Mouse (Mus musculus) liver, embryonic 11.5 days (tissue): ENCODE results near the gene Rbm38. TPM values are rescaled to one million over a fixed set of nuclear protein-coding genes. Genes with fewer than 3 reads are reported as not detected.

Experiments used
- ATAC-seq: fragments of 200-750 bp; cut with Nextera tagmentation; replicated peaks from 2 replicates; pipeline ENCODE4 v1.8.0; 2017; ENCODE audit warnings: moderate number of reproducible peaks, mild to moderate bottlenecking, moderate TSS enrichment, moderate library complexity; ENCODE audit not compliant: low FRiP score
- DNase-seq: peaks from one replicate; pipeline ENCODE4 v3.0.0-alpha.2; 2017; ENCODE audit warnings: low spot score
- H3K27ac ChIP-seq: fragments of 300-500 bp; sonication (generic); 2 replicates; pipeline ENCODE4 v1.5.1; 2014; ENCODE audit warnings: mild to moderate bottlenecking, low read depth, low read length, control low read depth
- H3K27me3 ChIP-seq: fragments of 300-500 bp; sonication (generic); replicated peaks from 2 replicates; pipeline ENCODE4 v1.6.1; 2014; ENCODE audit warnings: low read length, mixed read lengths; ENCODE audit not compliant: control insufficient read depth, insufficient read depth
- H3K36me3 ChIP-seq: fragments of 300-500 bp; sonication (generic); 2 replicates; pipeline ENCODE4 v1.6.1; 2014; ENCODE audit warnings: mild to moderate bottlenecking, low read length, moderate library complexity, mixed read lengths; ENCODE audit not compliant: control insufficient read depth, insufficient read depth
- H3K4me1 ChIP-seq: fragments of 300-500 bp; sonication (generic); replicated peaks from 2 replicates; pipeline ENCODE4 v1.6.1; 2014; ENCODE audit warnings: low read length, mixed read lengths; ENCODE audit not compliant: control insufficient read depth, insufficient read depth
- H3K4me2 ChIP-seq: fragments of 300-500 bp; sonication (generic); 2 replicates; pipeline ENCODE4 v1.6.1; 2014; ENCODE audit warnings: mild to moderate bottlenecking, control low read depth, moderate library complexity
- H3K4me3 ChIP-seq: fragments of 300-500 bp; sonication (generic); 2 replicates; pipeline ENCODE4 v1.5.1; 2014; ENCODE audit warnings: low read depth, low read length, control low read depth
- H3K9ac ChIP-seq: fragments of 300-500 bp; sonication (generic); 2 replicates; pipeline ENCODE4 v1.6.1; 2014; ENCODE audit warnings: low read depth, low read length, control low read depth
- H3K9me3 ChIP-seq: fragments of 300-500 bp; sonication (generic); 2 replicates; pipeline ENCODE4 v1.6.1; 2016; ENCODE audit warnings: low read length, inconsistent platforms, mixed read lengths; ENCODE audit not compliant: control insufficient read depth
- WGBS: fragments of 180-500 bp; shearing (Covaris S2); extraction: QIAGEN DNeasy Blood & Tissue Kit; methylation state at CpG from one replicate; pipeline ENCODE4 v1.1.7; 2014; 5-methylcytosine and 5-hydroxymethylcytosine counted together
- polyA plus RNA-seq: library from polyadenylated mRNA; unstranded; fragments of >200 nt; fragmentation: Nextera tagmentation; extraction: Ambion mirVana; gene quantifications from 2 replicates; pipeline ENCODE4 v1.2.1, GENCODE M21; 2014

Gene Rbm38
- polyA plus RNA-seq = 209 and 222 TPM in 2 replicates

GRCm38 (mm10) chr2:173020430-173020829 is at the start of gene Rbm38:
Rbm38 (plus strand) TSS chr2:173020498.
- H3K4me2 ChIP-seq = peak within 1 kb of the TSS; percentile 93
- peak within 1 kb of the TSS; percentile 46; the same call in 1 of the 2 replicates for H3K27ac ChIP-seq
- peak within 1 kb of the TSS; percentile 40 for H3K4me3 ChIP-seq
- no peaks in the 10 kb centered on the region; the same call in 1 of the 2 replicates for H3K27me3 ChIP-seq
- ATAC-seq (no peak), DNase-seq (no peak)
- 33% methylated on average over 11 of the region's 11 CpGs for WGBS
- peaks cover 52% of the 10 kb centered on the region for H3K4me1 ChIP-seq
- H3K9me3 ChIP-seq = no peaks in the 10 kb centered on the region
- H3K36me3 ChIP-seq = peaks cover 25% of the 10 kb centered on the region
- H3K9ac ChIP-seq = peak within 1 kb of the TSS; percentile 67

DNA sequence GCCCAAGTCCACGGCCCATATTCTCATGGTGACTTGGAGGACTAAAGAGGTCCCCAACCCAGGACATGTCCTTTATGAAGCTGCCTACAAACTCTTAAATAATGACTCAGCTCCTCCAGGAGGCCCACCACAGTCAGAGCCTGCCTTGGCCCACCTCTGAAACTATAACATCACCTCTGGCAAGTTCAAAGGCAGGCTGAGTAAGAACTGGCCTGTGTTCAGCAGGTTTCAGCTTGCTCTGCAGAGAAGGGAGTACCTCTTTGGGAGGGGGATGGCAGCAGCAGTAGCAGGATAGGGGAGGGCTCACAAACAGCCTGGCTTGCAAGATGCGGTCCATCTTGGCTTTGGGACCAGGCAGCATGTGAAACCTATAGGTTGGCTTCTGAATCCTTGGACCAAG is 48.4 kb upstream of the Rbm38 start:
- 85% methylated on average over 2 of the region's 2 CpGs for WGBS
- ATAC-seq (no peak), DNase-seq (no peak)
- Histone ChIP-seq H3K4me1 (peaks cover 4% of the 10 kb centered on the region; the same call in 1 of the 2 replicates), H3K9me3 (no peaks in the 10 kb centered on the region), H3K4me3 (no peak overlapping the region), H3K9ac (no peak overlapping the region), H3K36me3 (no peaks in the 10 kb centered on the region), H3K4me2 (no peak overlapping the region), H3K27me3 (0 out of 2 replicates have a peak, but pooled peaks cover 5% of the 10 kb centered on the region), H3K27ac (no peak overlapping the region)

- no peaks in the 10 kb centered on the region for H3K9me3 ChIP-seq
- no peak overlapping the region for H3K4me2 ChIP-seq
- H3K4me1 ChIP-seq = peaks cover 6% of the 10 kb centered on the region; the same call in 1 of the 2 replicates
- ATAC-seq = no peak
- no peak for DNase-seq
- WGBS = 23% methylated on average over 7 of the region's 7 CpGs
- 0 out of 2 replicates have a peak, but pooled peaks cover 5% of the 10 kb centered on the region for H3K27me3 ChIP-seq
- no peak overlapping the region for H3K27ac ChIP-seq
- H3K9ac ChIP-seq = no peak overlapping the region
- H3K4me3 ChIP-seq = no peak overlapping the region
- no peaks in the 10 kb centered on the region for H3K36me3 ChIP-seq
Measured at GRCm38 (mm10) chr2:172973806-172974565, 46.3 kb upstream of the Rbm38 start.

GRCm38 (mm10) chr2:172974701-172975100 is 45.6 kb upstream of the Rbm38 start:
- Histone ChIP-seq H3K27ac (no peak overlapping the region), H3K4me2 (no peak overlapping the region), H3K4me1 (peaks cover 6% of the 10 kb centered on the region; the same call in 1 of the 2 replicates), H3K9me3 (no peaks in the 10 kb centered on the region), H3K27me3 (0 out of 2 replicates have a peak, but pooled peaks cover 5% of the 10 kb centered on the region), H3K4me3 (no peak overlapping the region), H3K36me3 (no peaks in the 10 kb centered on the region), H3K9ac (no peak overlapping the region)
- ATAC-seq (no peak), DNase-seq (no peak)
- WGBS = 39% methylated on average over 7 of the region's 7 CpGs

DNA sequence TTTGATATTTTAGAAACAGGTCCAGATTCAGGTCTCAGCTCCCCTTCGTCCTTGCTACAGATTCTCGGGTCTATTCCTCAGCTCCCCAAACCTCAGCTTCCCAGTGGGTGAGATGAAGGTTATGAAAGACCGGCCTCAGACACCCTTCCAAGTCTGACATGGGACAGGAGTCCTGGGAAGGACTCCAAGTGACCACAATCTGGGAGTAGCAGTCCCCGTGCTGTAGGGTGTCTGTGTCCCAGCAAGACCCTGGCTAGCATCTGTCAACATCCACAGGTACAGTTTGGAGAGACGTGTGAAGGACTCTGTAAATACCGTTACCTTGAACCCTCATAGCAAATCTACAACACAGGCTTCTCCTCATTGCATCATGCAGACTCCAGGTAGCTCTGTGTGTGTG is 45.1 kb upstream of the Rbm38 start:
- H3K4me3 ChIP-seq = no peak overlapping the region
- WGBS = 75% methylated on average over 6 of the region's 6 CpGs
- no peaks in the 10 kb centered on the region for H3K36me3 ChIP-seq
- no peak overlapping the region for H3K4me2 ChIP-seq
- H3K27me3 ChIP-seq = 0 out of 2 replicates have a peak, but pooled peaks cover 5% of the 10 kb centered on the region
- H3K27ac ChIP-seq = no peak overlapping the region
- no peak for ATAC-seq
- DNase-seq = no peak
- H3K9ac ChIP-seq = no peak overlapping the region
- peaks cover 6% of the 10 kb centered on the region; the same call in 1 of the 2 replicates for H3K4me1 ChIP-seq
- H3K9me3 ChIP-seq = no peaks in the 10 kb centered on the region

DNA sequence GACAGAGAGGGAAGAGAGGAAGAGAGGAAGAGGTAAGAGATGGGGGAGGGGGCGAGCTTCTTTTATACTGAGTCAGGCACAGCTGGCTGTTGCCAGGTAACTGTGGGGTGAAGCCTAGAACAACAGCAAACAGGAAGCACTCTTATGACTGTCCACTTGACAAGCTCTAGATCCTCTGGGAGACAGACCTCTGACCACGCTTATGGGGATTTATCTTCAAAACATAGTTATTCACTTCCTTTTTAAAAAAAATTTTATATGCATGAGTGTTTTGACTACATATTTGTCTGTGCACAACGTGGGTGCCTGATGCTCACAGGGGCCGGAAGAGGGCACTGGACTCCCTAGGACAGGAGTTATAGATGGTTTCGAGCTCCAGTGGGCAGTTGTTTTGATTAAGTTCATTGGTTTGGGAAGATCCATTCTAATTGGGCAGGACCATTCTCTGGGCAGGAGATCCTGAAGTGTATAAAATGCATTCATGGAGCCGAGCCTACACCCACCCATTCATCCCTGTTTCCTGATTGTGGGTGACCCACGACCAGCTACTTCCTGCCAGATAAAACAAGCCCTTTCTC is 43.5 kb upstream of the Rbm38 start:
- WGBS = 18% methylated on average over 7 of the region's 7 CpGs
- no peak overlapping the region for H3K9ac ChIP-seq

GRCm38 (mm10) chr2:172977409-172978130 is 42.7 kb upstream of the Rbm38 start, which contains the start of gene Spo11:
Spo11 (plus strand) TSS chr2:172977700.
- H3K27me3 ChIP-seq = no peaks in the 10 kb centered on the region
- DNase-seq (no peak), ATAC-seq (no peak)
- H3K36me3 ChIP-seq = no peaks in the 10 kb centered on the region
- H3K4me2 ChIP-seq = peak within 1 kb of the TSS; percentile 28
- no peak within 1 kb of the TSS for H3K9ac ChIP-seq
- WGBS = 18% methylated on average over 14 of the region's 14 CpGs
- H3K4me3 ChIP-seq = peak within 1 kb of the TSS; percentile 16; the same call in 1 of the 2 replicates
- H3K4me1 ChIP-seq = peaks cover 6% of the 10 kb centered on the region; the same call in 1 of the 2 replicates
- H3K27ac ChIP-seq = no peak within 1 kb of the TSS
- H3K9me3 ChIP-seq = no peaks in the 10 kb centered on the region

More for the DNA sequence above, 43.5 kb upstream of the Rbm38 start:
- peak overlapping the region; percentile 28 for H3K4me2 ChIP-seq
- H3K4me1 ChIP-seq = peaks cover 6% of the 10 kb centered on the region; the same call in 1 of the 2 replicates
- no peaks in the 10 kb centered on the region for H3K36me3 ChIP-seq
- H3K27ac ChIP-seq = no peak overlapping the region
- H3K27me3 ChIP-seq = no peaks in the 10 kb centered on the region
- no peaks in the 10 kb centered on the region for H3K9me3 ChIP-seq
- ATAC-seq (0 out of 2 replicates have a peak, but pooled peaks have one; percentile 22), DNase-seq (no peak)
- H3K4me3 ChIP-seq = no peak overlapping the region

DNA sequence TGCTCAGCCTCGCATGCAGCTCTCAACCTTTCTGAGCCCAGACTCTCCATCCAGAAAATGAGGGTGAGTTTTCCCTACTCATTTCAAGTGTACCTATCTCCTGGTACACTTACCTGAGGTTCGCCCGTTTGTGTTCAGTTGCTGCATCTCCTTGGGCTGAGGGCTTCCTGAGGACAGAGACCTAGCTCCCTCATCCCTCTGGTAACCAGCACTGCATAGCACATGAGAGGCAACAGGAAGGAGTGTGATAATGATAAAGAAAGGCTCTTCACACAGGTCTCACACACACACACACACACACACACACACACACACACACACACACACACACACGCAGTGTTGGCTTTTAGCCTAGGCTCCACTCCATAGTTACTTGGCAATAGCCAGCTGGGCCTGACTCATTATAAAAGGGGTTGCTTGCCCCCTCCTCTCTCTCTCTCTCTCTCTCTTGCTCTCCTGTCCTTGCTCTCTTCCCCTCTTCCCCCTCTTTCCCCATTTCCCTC is 42.1 kb upstream of the Rbm38 start:
- Histone ChIP-seq H3K36me3 (no peaks in the 10 kb centered on the region), H3K4me1 (peaks cover 6% of the 10 kb centered on the region; the same call in 1 of the 2 replicates), H3K9me3 (no peaks in the 10 kb centered on the region), H3K27ac (no peak overlapping the region), H3K4me3 (no peak overlapping the region), H3K27me3 (no peaks in the 10 kb centered on the region), H3K4me2 (no peak overlapping the region), H3K9ac (no peak overlapping the region)
- DNase-seq (no peak), ATAC-seq (no peak)
- 34% methylated on average over 4 of the region's 4 CpGs for WGBS
